Mouse (Mus musculus): ENCODE measurements around the gene Ube2e1. TPM values are rescaled to one million over a fixed set of nuclear protein-coding genes. Genes with fewer than 3 reads are reported as not detected.

Ube2e1 gene
- total RNA-seq, 1 experiment, result 17.0 TPM

- TF ChIP-seq MAFK (IDR thresholded peaks at IDR 0.05; ENCODE audit: insufficient read depth, low read depth, low read length) (no peak), CHD2 (IDR thresholded peaks at IDR 0.05; ENCODE audit: low read depth, low read length) (no peak), HCFC1 (IDR thresholded peaks at IDR 0.05; ENCODE audit: borderline replicate concordance, insufficient read depth, low read length) (no peak)
- Histone ChIP-seq H3K4me3 (ENCODE audit: insufficient read depth in 1 of 2, low read depth in 1 of 2, low read length in 2 of 2, poor library complexity in 1 of 2, severe bottlenecking in 1 of 2) (no peak overlapping the region), H3K36me3 (ENCODE audit: control insufficient read depth, insufficient read depth, low read length, poor library complexity, severe bottlenecking) (no peaks in the 10 kb centered on the region), H3K9ac (ENCODE audit: insufficient read depth, low read depth, low read length, poor library complexity, severe bottlenecking) (no peak overlapping the region), H3K9me3 (ENCODE audit: control insufficient read depth, insufficient read depth, low read depth, low read length) (no peaks in the 10 kb centered on the region), H3K4me1 (ENCODE audit: control insufficient read depth in 2 of 2, insufficient read depth in 2 of 2, low read length in 2 of 2, poor library complexity in 1 of 2) (no peaks in the 10 kb centered on the region), H3K27ac (ENCODE audit: insufficient read depth, low read depth, low read length, poor library complexity, severe bottlenecking) (no peak overlapping the region)
- in situ Hi-C loops (cut with MboI; ENCODE audit: low sequenced_read_pairs in 2 of 2, unreplicated experiment in 2 of 2), result no loop called here
- DNase-seq (ENCODE audit: low read depth, low spot score), result no peak
These were observed 42.2 kb upstream of the Ube2e1 start for GRCm38 (mm10) chr14:18373758-18374405.

DNA sequence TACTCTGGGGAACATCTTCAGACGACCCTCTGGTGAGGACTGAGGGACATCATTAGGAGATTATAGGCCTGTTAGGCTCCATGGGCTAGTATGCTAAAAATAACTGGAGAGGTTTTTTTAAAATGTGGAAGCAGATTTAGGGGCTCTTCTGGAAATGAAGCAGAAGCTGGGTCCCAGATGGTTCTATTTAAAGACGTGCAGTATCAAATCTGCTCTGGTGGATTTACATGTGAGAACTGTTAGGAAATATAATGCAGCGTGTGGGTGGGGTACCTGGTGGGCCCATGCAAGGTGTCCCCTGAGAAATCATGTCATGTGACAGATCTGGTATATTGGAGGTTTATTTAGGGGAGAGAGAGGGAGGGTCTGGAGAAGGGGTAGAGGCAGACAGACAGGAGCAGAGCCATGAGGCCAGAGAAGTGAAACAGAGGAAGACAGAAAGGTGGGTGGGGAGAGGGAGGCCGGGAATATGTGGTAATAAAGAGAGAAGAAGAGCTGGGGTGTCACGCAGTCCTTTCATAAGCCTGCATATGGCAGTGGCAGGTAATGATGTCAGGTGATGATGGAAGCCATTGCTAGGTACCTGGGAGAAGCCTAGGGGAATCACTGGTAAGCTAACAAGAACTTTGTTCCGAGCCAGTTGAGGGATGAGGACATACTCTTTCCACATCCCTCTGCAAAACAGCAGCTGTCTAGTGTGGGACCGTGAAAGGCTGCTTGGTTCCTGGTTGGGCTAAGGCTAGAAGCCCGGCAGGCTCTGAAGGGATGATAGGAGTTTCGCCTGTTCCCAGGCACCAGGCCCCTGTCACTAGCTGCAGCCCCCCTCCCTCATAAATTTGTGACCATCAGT lies 41.3 kb upstream of the Ube2e1 start:
- H3K9me3 ChIP-seq (ENCODE audit: control insufficient read depth, insufficient read depth, low read depth, low read length), result no peaks in the 10 kb centered on the region
- no peak for DNase-seq (ENCODE audit: low read depth, low spot score)
- in situ Hi-C loops (cut with MboI; ENCODE audit: low sequenced_read_pairs in 2 of 2, unreplicated experiment in 2 of 2), result no loop called here
- no peak overlapping the region for H3K9ac ChIP-seq (ENCODE audit: insufficient read depth, low read depth, low read length, poor library complexity, severe bottlenecking)
- no peaks in the 10 kb centered on the region for H3K36me3 ChIP-seq (ENCODE audit: control insufficient read depth, insufficient read depth, low read length, poor library complexity, severe bottlenecking)
- no peak overlapping the region for H3K27ac ChIP-seq (ENCODE audit: insufficient read depth, low read depth, low read length, poor library complexity, severe bottlenecking)
- H3K4me1 ChIP-seq (ENCODE audit: control insufficient read depth in 2 of 2, insufficient read depth in 2 of 2, low read length in 2 of 2, poor library complexity in 1 of 2), result no peaks in the 10 kb centered on the region
- no peak overlapping the region for H3K4me3 ChIP-seq (ENCODE audit: insufficient read depth in 1 of 2, low read depth in 1 of 2, low read length in 2 of 2, poor library complexity in 1 of 2, severe bottlenecking in 1 of 2)
- no peak for TF ChIP-seq HCFC1 (IDR thresholded peaks at IDR 0.05; ENCODE audit: borderline replicate concordance, insufficient read depth, low read length)
- TF ChIP-seq ZNF384 (IDR thresholded peaks at IDR 0.05; ENCODE audit: low read depth, low read length), result no peak
- TF ChIP-seq MAFK (IDR thresholded peaks at IDR 0.05; ENCODE audit: insufficient read depth, low read depth, low read length), result no peak
- TF ChIP-seq ZC3H11A (IDR thresholded peaks at IDR 0.05; ENCODE audit: borderline replicate concordance, low read depth, low read length), result no peak
- TF ChIP-seq CHD2 (IDR thresholded peaks at IDR 0.05; ENCODE audit: low read depth, low read length), result no peak

DNA sequence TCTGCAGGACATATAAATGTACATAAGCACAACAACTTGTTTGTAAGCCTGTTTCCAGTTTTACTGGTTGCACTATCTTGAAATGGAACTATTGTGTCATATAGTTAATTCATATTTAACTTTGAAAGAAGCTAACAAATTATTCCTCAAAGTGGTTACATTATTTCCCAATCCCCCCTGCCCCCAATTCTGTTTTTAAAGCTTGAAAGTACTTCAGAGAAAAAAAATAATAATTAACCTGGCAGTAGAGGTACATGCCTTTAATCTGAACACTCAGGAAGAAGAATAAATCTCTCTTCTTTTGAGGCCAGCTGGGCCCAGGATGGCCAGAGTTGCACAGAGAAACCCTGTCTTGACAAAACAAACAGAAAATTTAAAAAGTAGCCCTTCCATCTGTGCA lies 37.4 kb upstream of the Ube2e1 start:
- no peak overlapping the region for H3K27ac ChIP-seq (ENCODE audit: insufficient read depth, low read depth, low read length, poor library complexity, severe bottlenecking)
- H3K4me3 ChIP-seq (ENCODE audit: insufficient read depth in 1 of 2, low read depth in 1 of 2, low read length in 2 of 2, poor library complexity in 1 of 2, severe bottlenecking in 1 of 2), result no peak overlapping the region
- no peaks in the 10 kb centered on the region for H3K36me3 ChIP-seq (ENCODE audit: control insufficient read depth, insufficient read depth, low read length, poor library complexity, severe bottlenecking)
- in situ Hi-C loops (cut with MboI; ENCODE audit: low sequenced_read_pairs in 2 of 2, unreplicated experiment in 2 of 2), result no loop called here
- no peak overlapping the region for H3K9ac ChIP-seq (ENCODE audit: insufficient read depth, low read depth, low read length, poor library complexity, severe bottlenecking)
- TF ChIP-seq CHD2 (IDR thresholded peaks at IDR 0.05; ENCODE audit: low read depth, low read length) (no peak), ZNF384 (IDR thresholded peaks at IDR 0.05; ENCODE audit: low read depth, low read length) (no peak), ZC3H11A (IDR thresholded peaks at IDR 0.05; ENCODE audit: borderline replicate concordance, low read depth, low read length) (no peak), MAFK (IDR thresholded peaks at IDR 0.05; ENCODE audit: insufficient read depth, low read depth, low read length) (no peak)
- H3K9me3 ChIP-seq (ENCODE audit: control insufficient read depth, insufficient read depth, low read depth, low read length), result no peaks in the 10 kb centered on the region
- DNase-seq (ENCODE audit: low read depth, low spot score), result no peak
- no peaks in the 10 kb centered on the region for H3K4me1 ChIP-seq (ENCODE audit: control insufficient read depth in 2 of 2, insufficient read depth in 2 of 2, low read length in 2 of 2, poor library complexity in 1 of 2)

- TF ChIP-seq MAFK (IDR thresholded peaks at IDR 0.05; ENCODE audit: insufficient read depth, low read depth, low read length) (no peak), ZC3H11A (IDR thresholded peaks at IDR 0.05; ENCODE audit: borderline replicate concordance, low read depth, low read length) (no peak), ZNF384 (IDR thresholded peaks at IDR 0.05; ENCODE audit: low read depth, low read length) (no peak), CHD2 (IDR thresholded peaks at IDR 0.05; ENCODE audit: low read depth, low read length) (no peak), HCFC1 (IDR thresholded peaks at IDR 0.05; ENCODE audit: borderline replicate concordance, insufficient read depth, low read length) (no peak)
- in situ Hi-C loops (cut with MboI; ENCODE audit: low sequenced_read_pairs in 2 of 2, unreplicated experiment in 2 of 2), result no loop called here
These were observed 35.4 kb upstream of the Ube2e1 start for GRCm38 (mm10) chr14:18367025-18367424.

More at GRCm38 (mm10) chr14:18367025-18367424, 35.4 kb upstream of the Ube2e1 start:
- no peak overlapping the region for H3K27ac ChIP-seq (ENCODE audit: insufficient read depth, low read depth, low read length, poor library complexity, severe bottlenecking)
- no peak for DNase-seq (ENCODE audit: low read depth, low spot score)
- no peak overlapping the region for H3K9ac ChIP-seq (ENCODE audit: insufficient read depth, low read depth, low read length, poor library complexity, severe bottlenecking)
- no peaks in the 10 kb centered on the region for H3K9me3 ChIP-seq (ENCODE audit: control insufficient read depth, insufficient read depth, low read depth, low read length)
- H3K4me1 ChIP-seq (ENCODE audit: control insufficient read depth in 2 of 2, insufficient read depth in 2 of 2, low read length in 2 of 2, poor library complexity in 1 of 2), result no peaks in the 10 kb centered on the region
- H3K36me3 ChIP-seq (ENCODE audit: control insufficient read depth, insufficient read depth, low read length, poor library complexity, severe bottlenecking), result no peaks in the 10 kb centered on the region
- H3K4me3 ChIP-seq (ENCODE audit: insufficient read depth in 1 of 2, low read depth in 1 of 2, low read length in 2 of 2, poor library complexity in 1 of 2, severe bottlenecking in 1 of 2), result no peak overlapping the region
